Mouse (Mus musculus): ENCODE data around the gene 9130230L23Rik. TPM values are rescaled to one million over a fixed set of nuclear protein-coding genes. Genes with fewer than 3 reads are reported as not detected.
A peak's percentile ranks its signal among the peaks of the same experiment; 100 is the strongest.
"Not testable (repeated sequence)": the region's sequence is repeated elsewhere in the genome, so short reads cannot be mapped to it uniquely, and the experiment has no call there.

The 9130230L23Rik gene
- total RNA-seq, 2 experiments from 2014 or later: not detected

- intact Hi-C loops (cut with DNase I): no loop called here
- no peak for DNase-seq (ENCODE audit: low spot score in 2 of 2)
Observed at GRCm38 (mm10) chr5:66013999-66014398, 9.9 kb upstream of the 9130230L23Rik start.

GRCm38 (mm10) chr5:66008245-66008967 lies 4.3 kb upstream of the 9130230L23Rik start:
- DNase-seq (ENCODE audit: low spot score in 2 of 2): no peak
- intact Hi-C loops (cut with DNase I): no loop called here

GRCm38 (mm10) chr5:66005041-66005678 lies 1.1 kb upstream of the 9130230L23Rik start:
- intact Hi-C loops (cut with DNase I): no loop called here
- DNase-seq (ENCODE audit: low spot score in 2 of 2): no peak

DNA sequence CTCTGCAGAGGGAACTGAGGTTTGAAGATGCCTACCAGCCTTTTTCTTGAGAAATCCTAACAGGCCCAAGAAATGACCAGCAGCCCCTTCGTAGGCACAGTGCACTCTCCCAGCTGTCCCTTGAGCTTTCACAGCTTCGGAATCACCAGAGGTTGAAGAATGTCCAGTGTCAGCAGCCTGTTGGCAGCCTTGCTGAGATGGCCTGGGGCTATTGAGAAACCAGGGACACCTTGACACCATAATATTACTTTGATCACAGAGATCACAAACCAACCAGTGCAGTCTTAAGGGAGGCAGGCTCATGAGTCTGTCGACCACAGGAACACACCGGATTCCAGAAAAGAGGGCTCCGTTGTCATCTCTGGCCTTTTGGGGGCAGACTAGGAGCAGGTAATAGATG lies 2.9 kb downstream of the 9130230L23Rik start:
- DNase-seq (ENCODE audit: low spot score in 2 of 2): no peak
- intact Hi-C loops (cut with DNase I): loop anchor here (5.0 kb wide), 1 partner anchor 106 kb away; no protein-coding TSS in a partner anchor

DNA sequence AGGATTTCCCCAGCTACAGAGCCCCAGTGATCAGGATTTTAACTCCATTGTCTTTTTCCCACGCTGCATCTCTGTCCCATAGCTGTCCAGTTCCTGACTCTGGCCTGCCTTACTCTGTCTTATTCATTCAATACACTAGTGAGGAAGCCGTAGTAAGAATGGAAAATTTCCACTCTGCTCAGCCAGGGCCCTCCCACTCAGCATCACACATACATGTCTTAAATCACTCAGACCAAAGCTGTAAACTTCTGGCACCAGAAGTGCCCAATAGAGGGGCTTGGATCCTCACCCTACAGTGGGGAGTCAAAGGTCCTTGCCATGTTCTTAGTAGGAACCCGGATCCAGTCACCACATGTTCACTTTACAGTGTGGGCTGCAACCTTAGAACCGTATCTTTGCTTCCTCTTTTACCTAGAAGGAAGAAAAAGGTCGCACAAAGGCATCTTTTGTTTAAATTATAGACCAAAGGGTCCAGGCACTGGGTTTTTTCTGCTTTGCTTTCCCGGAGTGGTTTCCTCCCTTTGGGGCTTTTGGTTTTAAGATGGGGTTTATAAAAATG lies 3.4 kb downstream of the 9130230L23Rik start:
- intact Hi-C loops (cut with DNase I): loop anchor here (5.0 kb wide), 1 partner anchor 107 kb away; no protein-coding TSS in a partner anchor
- no peak for DNase-seq (ENCODE audit: low spot score in 2 of 2)

DNA sequence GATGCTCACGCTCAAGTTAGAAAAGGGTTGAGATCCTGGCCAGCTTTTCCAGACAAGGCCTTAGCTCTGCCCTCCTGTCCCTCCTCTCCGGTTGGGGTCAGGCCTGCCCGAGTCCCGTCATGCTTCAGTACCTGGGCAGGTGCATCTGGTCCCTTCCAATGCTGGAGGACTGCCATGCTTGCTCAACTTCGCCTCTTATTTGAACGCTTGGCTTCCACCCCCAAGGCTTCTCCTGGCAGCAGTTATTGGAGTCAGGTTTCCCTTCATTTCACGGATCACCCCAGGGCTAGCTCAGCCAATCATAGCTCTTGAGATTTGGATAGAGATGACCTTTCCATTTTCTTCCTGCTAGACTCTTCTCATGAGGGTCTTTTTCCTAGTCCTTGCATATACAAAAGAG lies 4.0 kb downstream of the 9130230L23Rik start:
- intact Hi-C loops (cut with DNase I): loop anchor here (5.0 kb wide), 1 partner anchor 107 kb away; no protein-coding TSS in a partner anchor
- no peak for DNase-seq (ENCODE audit: low spot score in 2 of 2)

- DNase-seq (ENCODE audit: low spot score in 2 of 2): no peak
- intact Hi-C loops (cut with DNase I): no loop called here
Observed at GRCm38 (mm10) chr5:65999106-65999505, 5.0 kb downstream of the 9130230L23Rik start.

- intact Hi-C loops (cut with DNase I): no loop called here
- no peak for DNase-seq (ENCODE audit: low spot score in 2 of 2)
Observed at GRCm38 (mm10) chr5:65997813-65998212, 6.3 kb downstream of the 9130230L23Rik start.

GRCm38 (mm10) chr5:65994643-65995042 lies 9.4 kb downstream of the 9130230L23Rik start:
- DNase-seq (ENCODE audit: low spot score in 2 of 2): no peak
- intact Hi-C loops (cut with DNase I): no loop called here

- intact Hi-C loops (cut with DNase I): no loop called here
Observed at GRCm38 (mm10) chr5:65991191-65991590, 12.9 kb downstream of the 9130230L23Rik start.

DNA sequence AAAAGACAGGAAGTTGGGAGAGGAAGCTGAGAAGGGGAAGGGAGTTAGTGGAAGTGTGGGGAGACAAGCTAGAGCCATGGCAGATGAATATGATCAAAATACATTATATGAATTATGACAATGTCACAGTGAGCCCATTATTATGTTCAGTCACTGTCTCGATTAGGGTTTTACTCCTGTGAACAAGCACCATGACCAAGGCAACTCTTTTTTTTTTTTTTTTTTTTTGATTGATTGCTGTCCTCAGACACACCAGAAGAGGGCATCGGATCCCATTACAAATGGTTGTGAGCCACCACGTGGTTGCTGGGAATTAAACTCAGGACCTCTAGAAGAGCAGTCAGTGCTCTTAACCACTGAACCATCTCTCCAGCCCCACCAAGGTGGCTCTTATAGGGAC lies 17.1 kb downstream of the 9130230L23Rik start:
- DNase-seq (ENCODE audit: low spot score in 2 of 2); intact Hi-C loops (cut with DNase I): not testable (repeated sequence)

More at GRCm38 (mm10) chr5:65991191-65991590, 12.9 kb downstream of the 9130230L23Rik start:
- DNase-seq (ENCODE audit: low spot score in 2 of 2): no peak

DNA sequence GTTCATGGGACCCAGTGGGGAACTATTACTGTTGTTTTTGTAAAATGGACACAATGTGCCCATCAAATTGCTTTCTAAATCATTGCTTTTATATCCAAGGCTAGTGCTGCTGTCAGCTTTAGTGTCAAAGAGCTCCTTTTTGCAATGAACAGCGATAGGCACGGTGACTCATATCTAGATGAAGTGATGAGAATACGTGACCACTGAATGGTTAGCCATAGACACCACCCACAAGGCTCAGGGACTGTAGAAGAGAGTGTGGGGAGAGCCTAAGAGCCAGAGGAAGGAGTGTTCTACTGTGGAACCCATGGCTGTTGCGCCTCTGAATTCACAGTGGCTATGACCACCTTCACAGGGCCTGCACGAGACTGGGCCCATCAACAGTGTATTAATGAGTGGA lies 17.7 kb downstream of the 9130230L23Rik start:
- intact Hi-C loops (cut with DNase I): no loop called here
- no peak for DNase-seq (ENCODE audit: low spot score in 2 of 2)

DNA sequence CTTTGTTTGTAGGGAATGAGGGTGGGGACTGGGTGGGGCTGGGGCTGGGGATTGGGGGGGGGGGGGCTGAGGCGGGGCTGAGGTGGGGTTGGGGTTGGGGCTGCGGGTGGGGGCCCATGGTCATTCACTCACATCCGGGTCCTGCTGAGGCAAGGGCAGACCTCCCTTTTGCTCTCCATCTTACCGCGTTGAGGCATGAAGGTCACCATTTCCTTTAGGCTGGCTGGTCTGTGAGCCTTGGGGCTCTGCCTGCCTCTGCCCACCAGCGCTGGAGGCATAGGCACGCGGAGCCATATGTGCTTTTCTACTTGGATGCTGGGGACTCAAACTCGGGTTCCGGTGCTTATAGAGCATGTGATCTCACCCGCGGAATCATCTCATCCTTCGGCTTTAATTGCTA lies 28.4 kb downstream of the 9130230L23Rik start:
- no peak for DNase-seq (ENCODE audit: low spot score in 2 of 2)
- intact Hi-C loops (cut with DNase I): no loop called here

GRCm38 (mm10) chr5:65973189-65973588 lies 30.9 kb downstream of the 9130230L23Rik start:
- intact Hi-C loops (cut with DNase I): no loop called here
- no peak for DNase-seq (ENCODE audit: low spot score in 2 of 2)

- DNase-seq (ENCODE audit: low spot score in 2 of 2): no peak
- intact Hi-C loops (cut with DNase I): no loop called here
Observed at GRCm38 (mm10) chr5:65968004-65968403, 36.1 kb downstream of the 9130230L23Rik start.

- intact Hi-C loops (cut with DNase I): no loop called here
- no peak for DNase-seq (ENCODE audit: low spot score in 2 of 2)
Observed at GRCm38 (mm10) chr5:65967091-65967490, 37.0 kb downstream of the 9130230L23Rik start.

- intact Hi-C loops (cut with DNase I): no loop called here
- peak in 1 of 2 experiments; percentile 34 for DNase-seq (ENCODE audit: low spot score in 2 of 2)
Observed at GRCm38 (mm10) chr5:65965771-65966279, 38.3 kb downstream of the 9130230L23Rik start.

DNA sequence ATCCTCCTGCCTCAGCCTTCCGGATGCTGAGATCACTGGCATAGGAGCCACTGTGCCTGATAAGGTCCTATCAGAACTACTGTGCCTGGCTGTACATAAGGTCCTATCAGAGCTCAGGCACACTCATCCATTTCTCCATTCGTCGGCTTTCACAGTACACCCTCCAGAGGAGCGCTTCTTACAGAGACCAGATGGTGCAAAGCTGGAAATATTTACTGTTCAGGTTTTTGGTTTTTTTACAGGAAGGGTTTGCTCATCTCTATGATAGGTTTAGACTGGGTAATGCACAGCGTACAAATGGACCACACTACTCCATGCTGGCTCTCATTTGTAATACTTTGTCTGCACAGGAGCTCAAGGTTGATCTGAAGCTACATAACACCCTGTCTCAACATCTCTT lies 40.8 kb downstream of the 9130230L23Rik start:
- DNase-seq (ENCODE audit: low spot score in 2 of 2): peak in 1 of 2 experiments; percentile 63
- intact Hi-C loops (cut with DNase I): no loop called here

DNA sequence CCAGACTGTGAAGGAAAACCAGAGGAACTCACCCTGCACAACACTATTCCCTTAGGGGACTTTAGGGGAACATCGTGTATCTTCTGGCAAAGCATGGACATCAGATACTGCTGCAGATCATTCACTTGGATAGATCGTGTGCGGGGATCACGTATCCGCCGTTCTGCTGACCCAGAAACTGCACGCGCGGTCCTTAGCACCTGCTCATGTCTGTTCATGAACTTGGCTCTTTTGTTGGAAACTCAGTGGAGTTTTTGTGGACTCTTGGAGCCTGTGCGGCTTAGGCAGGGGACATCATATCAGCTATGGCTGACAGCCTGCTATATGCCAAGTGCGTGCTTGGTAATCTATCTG lies 43.5 kb downstream of the 9130230L23Rik start:
- no peak for DNase-seq (ENCODE audit: low spot score in 2 of 2)
- intact Hi-C loops (cut with DNase I): no loop called here

- no peak for DNase-seq (ENCODE audit: low spot score in 2 of 2)
Observed at GRCm38 (mm10) chr5:65959893-65960596, 44.0 kb downstream of the 9130230L23Rik start.

More at GRCm38 (mm10) chr5:65959893-65960596, 44.0 kb downstream of the 9130230L23Rik start:
- intact Hi-C loops (cut with DNase I): loop anchor here (5.0 kb wide), 2 partner anchors 138 to 198 kb away; partner anchors contain the start of gene N4bp2

Data from left cerebral cortex, postnatal 25 days (tissue).